Mouse (Mus musculus): ENCODE results near the gene Ffar3. TPM values are rescaled to one million over a fixed set of nuclear protein-coding genes. Genes with fewer than 3 reads are reported as not detected.

The Ffar3 gene
- polyA plus RNA-seq (2017; shearing (Covaris generic)): not detected

DNA sequence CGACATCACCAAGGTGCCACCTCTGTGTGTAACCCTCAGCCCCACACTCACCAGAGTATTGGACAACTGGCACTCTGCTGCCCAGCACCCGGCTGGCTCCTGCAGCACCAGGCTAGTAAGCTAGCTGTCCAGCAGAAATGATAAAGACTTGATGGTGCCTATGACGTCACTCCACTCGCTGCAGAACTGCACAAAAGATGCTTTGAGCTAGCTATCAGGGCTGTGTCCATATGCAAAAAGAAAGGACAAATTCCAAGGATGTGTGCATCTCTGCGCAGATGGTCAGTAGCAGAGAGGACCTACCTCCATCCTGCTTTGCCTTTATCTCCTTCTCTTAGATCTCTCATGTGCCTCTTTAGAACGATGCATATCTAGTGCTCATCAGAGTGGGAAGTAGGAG is at the start of gene Ffar3:
TSS of gene Ffar3 (minus strand) at position 101 of the 400 bp plus-strand sequence.
- ATAC-seq: no peak

DNA sequence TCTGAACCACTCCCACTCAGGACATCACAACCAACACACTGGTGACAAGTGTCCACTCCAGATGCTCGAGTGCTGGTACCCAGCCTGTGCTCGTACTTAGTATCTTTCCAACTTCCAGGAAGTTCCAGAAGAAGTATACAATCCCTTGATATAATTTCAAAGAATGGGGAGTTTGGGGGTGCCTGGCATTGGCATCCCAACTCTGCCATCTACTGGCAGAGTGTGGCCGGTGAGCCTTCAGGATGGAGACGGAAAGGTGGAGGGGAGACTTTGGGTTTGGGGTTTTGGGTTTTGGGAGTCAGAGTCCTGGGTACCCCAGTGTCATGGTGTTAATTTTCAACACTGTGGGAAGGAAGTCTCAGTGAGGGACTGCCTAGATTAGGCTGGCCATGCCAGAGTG is 48.1 kb upstream of the Ffar3 start:
- no peak for ATAC-seq

DNA sequence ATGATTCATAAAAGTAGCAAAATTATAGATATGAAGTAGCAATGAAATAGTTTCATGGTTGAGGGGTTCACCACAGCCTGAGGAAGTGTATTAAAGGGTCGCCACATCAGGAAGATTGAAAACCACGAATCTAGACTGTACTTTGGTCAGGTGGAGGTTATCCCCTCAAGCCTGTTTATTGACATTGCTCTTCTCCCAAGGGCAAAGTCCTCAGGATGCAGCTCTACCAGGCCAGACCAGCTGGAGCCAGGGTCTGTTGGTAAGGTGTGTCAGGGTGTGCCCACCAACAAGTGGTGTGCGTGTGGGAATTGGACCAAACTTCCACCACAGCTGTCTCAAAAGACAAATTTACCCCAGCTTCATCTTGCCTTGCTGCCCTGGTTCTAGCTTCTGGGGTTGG is 39.2 kb upstream of the Ffar3 start:
- ATAC-seq: no peak

DNA sequence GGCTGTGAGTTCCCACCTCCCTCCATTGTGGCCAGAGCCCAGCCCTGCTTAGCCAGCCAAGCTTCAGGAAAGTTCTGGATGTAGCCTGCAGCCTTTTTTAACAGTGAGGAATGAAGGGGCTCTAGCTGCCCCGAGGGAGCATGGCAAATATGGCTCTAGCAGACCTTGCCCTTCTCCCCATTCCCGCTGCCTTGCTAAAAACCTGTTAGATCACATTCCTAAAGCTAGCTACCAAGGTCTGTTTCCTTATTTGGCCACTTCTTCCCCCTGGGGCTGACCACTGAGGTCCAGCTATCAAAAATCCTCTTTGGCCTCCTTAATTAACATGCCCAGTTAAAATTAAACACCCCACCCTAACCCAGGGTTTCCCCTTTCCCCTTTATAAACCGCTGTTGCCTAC is 36.5 kb upstream of the Ffar3 start:
- ATAC-seq: no peak

DNA sequence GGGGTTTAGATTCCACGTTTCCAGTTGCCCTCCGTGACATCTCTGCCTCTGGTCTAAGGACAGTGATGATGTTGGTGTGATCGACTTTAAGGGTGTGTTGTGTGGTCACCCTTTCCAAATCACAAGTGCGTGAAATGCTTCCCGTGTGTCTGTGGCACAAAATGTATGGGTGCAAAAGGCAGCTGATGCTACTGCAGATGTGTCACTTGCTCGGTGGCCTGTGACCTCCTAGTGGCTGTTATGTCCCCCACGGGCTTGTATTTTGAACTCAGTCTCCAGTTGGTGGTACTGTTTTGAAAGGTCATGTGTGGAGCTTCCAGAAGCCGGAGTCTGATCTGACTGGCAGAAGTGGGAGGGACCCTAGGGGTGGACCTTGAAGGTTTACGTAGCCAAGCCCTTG is 35.8 kb upstream of the Ffar3 start:
- ATAC-seq: no peak

DNA sequence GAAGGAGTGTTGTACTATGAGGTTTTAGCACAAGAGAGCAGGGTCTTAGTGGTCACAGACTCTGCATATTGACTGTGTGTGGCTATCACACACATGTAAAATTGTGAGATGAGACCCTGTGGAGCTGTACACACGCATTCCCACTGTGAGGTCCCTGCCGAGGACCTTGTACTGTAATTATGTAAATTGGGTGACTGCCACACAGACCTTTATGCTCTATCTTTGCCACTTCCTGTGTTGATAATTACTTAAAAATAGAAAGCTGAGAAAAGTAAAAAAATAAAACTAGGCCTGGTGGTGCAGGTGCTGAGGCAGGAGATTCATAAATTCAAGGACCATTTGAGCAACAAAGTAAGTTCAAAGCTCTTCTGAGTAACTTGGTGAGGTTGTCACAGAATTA is 34.7 kb upstream of the Ffar3 start:
- peak; percentile 69 for ATAC-seq

DNA sequence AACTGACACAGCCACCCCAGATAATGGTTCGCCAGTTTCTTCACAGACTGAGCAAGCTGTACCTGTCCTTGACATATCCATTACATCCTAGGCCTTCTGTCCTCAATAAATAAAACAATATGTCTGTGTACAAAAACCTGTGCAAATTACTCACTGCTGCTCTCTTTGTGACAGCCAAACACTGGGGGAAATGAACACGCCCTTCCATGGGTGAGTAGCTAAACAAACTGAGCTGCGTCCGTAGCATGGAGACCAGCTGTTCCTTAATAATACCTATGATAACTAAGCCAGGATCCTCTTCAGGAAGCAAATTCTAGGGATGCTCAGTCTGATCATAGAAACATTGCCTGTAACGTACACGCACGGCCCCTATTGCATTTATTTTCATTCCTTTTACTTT is 32.8 kb upstream of the Ffar3 start:
- ATAC-seq: no peak

DNA sequence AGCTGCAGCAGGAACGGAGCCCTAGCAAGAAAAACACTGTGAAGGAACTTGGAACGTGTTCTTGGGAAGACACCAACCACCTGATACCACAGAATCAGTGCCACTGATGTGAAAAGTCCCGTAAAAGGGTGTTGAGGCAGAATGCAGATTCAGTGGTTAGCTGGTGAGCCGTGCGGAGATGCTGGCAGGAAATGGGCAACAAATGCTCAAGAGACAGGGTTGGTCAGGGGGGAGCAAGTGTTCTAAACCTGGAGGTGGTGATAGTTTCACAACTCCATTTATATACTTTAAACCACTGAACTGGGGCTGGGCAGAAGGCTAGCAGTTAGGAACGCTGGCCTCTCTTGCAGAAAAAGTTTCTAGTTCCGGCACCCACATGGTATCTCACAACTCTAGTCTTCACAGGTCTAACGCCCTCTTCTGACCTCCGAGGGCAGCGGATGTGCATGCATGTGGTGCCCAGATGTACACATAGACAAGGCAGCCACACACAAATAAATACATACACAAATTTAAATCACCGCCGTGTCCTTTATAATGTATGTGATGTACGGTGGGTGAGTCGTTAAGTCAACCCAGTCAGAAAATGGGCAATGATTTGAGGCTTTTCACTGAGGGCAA is 31.7 kb upstream of the Ffar3 start:
- peak; percentile 89 for ATAC-seq

DNA sequence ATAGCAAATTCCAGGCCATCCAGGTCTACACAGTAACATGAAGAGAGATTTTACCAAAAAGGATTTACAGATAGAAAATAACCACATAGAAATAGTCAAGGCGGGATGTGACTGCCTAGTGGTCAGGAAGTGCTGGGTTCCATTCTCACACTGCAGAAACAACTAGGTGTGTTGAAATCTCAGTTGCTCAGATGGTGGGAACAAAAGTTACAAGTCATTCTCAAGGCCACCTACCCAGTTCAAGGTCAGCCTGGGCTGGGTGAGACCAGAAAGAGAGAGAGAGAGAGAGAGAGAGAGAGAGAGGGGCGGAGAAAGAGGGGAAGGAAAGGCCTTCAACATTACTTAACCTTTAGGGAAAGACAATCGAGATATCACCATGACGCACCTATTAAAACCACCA is 30.9 kb upstream of the Ffar3 start:
- ATAC-seq: no peak

DNA sequence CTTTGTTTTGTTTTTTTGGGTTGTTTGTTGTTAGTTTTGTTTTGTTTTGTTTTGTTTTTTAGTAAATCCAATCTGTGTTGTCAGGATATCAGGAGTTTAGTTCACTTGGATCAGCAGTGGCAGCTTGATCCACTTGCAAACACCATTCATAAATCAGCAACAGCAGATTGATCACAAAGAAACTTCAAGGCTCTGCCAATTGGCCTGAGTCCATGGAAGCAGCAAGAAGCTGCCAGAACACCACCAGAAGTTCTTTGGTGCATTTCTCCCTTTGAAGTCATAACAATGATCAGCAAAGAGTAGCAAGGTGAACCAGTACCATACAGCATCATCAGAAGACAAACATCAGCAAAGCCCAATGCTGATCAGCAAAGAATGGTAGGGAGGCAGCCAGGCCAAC is 28.1 kb upstream of the Ffar3 start:
- ATAC-seq: no peak

DNA sequence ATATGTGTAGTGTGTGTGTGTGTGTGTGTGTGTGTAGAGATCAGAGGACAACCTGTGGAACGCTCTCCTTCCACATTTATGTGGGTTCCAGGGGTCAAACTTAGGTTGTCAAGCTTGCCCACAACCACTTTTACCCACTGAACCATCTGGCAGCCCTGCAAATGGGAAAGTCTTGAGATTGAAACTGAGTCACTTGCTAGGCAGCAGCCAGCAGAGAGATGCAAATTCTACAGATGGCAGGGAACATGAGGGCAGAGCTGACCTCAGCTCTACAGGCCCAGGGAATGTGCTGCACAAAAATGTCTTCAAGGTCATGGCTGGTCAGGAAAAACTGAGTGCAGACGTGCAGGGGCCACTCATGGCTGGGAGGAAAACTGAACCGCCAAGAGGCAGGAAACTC is 25.4 kb upstream of the Ffar3 start:
- no peak for ATAC-seq

DNA sequence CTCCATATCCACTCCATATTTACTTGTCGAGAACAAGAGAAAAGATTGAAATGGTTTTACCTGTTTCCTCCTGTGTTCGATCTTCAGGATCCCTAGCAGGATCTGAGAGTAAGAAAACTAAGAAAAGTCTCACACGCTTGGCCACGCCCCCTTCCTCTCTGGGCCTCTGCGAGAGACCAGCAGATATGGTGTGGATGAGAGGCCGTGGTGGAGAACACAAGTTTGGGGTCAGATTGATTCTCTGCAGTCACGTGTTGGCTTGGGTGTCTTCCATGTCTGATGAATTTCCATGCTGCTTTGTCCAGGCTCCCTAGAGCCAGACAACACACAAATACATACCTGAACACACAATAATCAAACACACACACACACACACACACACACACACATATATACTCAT is 24.2 kb upstream of the Ffar3 start, which contains the start of gene Cd22:
TSS of gene Cd22 (minus strand) at position 167 of the 400 bp plus-strand sequence.
- no peak for ATAC-seq

DNA sequence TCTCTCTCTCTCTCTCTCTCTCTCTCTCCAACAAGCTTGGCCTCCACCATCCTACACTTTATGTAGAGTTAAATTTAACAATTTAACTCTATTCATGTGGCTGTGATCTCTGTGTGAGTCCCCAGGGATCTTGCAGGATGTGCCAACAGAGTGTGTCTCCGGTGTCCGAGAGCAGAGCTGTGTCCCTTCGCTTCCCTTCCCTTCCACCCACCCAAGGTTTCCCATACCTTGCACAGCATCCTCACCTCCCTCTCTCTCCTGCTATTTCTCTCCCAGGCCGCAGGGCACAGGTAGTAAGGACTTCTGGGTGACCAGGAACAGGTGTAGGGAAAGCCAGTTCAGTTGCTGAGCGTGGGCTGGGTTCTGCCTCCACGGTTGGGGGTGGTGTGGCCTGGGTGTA is 23.0 kb upstream of the Ffar3 start:
- no peak for ATAC-seq

DNA sequence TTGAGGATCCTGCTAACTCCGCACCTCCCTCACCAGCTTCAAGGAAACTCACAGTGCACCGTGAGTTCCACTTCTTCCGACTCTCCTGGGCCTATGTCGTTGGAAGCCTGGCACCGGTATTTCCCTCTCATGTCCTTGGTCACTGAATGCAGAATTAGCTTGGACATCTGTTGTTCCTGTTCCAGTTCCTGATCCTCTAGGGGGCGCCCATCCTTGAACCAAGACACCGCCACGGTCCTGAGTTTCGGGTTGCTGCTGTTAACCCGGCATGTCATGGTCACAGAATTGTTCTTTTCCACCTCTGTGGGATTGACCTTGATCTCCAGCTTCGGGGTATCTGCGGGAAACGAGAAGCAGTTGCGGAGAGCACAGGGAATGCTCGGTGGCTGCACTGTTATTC is 17.1 kb upstream of the Ffar3 start:
- ATAC-seq: peak; percentile 47

DNA sequence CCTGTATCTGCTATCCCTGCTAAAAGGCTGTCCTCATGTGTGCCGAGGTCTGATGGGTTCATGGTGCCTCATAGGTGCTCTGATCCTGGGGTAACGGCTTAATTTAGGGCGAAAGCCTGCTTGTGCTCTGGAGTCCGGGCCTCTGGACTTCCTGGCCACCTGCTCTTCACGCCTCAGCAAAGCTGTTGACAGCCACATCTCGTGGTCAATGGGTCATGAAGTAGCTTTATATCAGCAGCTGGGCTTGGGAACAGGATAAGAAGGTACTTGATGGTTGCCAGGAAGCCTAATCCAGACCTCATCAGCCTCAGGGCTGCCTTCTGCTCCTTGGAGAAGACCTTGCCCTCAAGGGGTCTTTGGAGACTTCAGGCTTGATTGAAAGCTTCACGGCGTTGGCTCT is 7.4 kb upstream of the Ffar3 start:
- ATAC-seq: no peak

DNA sequence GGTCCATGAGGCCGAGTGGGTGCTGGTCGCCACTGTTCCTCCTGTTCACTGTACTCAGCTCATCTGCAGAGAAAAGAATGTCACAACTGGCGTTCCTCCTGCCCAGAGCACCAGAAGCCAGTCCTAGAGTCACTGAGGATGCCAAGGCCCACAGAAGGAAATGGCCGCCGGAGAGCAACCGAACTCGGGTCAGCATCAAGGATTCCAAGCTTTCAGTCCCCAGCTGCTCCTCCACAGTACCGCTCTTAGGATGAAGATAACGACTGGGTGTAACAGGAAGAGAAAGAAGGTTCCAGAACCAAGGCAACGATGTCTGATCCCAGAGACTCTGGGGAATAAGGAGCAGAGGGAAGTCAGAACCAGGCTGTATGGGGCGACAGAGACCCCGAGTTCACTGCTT is 5.5 kb upstream of the Ffar3 start, which contains the start of gene Ffar1:
TSS of gene Ffar1 (minus strand) at position 101 of the 400 bp plus-strand sequence.
- ATAC-seq: no peak

DNA sequence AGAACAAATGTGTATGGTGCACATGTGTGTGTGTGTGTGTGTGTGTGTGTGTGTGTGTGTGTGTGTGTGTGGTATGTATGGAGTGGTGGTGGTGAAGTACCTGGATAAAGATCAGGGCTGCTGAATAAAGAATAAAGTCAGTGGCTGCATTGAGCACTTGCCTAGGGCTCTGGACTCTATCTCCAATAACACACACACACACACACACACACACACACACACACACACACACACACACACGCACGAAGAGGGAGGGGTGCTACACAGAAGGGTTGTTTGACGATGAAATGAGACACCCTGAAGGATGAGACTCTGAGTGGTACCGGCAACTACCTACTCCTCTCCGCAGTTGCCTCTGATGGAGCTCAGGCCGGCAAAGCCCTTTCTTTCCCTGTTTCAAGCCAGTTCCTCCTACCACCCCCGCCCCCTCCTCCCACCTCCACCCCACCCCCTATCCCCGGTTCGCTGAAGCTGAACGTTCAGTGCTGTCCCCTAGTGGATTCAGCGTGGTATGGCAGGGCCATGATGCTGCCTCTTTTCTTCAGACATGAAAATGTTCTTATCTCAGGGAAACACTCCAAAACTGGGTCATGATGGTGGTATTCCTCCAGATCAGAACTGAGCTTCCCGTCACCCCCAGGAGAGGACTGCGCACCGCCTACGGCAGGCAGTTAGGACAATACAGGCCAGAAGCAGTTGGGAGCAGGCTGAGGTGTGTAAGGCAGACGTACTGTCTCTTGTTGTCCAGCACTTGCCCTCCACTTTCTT is 3.8 kb upstream of the Ffar3 start:
- peak; percentile 39 for ATAC-seq

DNA sequence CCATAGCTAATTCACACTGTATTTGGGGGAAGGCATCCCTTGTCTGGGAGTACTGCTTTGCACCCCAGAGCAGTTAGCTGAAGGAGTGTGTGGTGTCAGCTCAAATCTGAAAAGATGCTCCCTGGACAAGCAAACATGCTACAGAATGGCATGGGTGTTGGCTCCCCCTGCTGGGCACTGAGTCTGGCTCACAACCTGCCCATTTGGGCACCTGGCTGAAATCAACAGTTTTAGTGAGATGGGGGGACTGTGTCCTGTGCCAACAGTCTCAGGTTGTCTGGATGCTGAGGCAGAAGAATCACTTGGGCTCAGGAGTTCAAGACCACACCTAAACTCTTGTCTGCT is 3.3 kb upstream of the Ffar3 start:
- ATAC-seq: no peak

DNA sequence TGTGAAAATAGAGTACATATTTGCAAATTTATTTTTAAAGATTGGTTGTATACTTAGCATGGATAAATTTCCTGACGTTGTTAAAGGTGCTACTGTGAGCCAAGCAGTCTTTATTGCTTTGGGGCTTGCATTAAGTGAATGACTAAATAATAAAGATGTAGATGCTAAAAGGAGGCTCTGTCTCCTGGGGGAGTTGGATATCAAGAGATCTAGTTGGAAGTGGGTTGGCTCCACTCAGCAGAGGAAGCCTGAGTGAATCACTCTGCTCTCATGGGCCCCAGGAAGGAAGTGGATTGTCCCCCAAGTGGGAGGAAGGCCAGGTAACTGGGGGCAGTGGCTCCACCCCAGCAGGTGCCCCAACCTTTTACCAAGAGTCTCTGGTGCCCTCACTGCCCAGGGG is 1.8 kb upstream of the Ffar3 start:
- ATAC-seq: no peak

DNA sequence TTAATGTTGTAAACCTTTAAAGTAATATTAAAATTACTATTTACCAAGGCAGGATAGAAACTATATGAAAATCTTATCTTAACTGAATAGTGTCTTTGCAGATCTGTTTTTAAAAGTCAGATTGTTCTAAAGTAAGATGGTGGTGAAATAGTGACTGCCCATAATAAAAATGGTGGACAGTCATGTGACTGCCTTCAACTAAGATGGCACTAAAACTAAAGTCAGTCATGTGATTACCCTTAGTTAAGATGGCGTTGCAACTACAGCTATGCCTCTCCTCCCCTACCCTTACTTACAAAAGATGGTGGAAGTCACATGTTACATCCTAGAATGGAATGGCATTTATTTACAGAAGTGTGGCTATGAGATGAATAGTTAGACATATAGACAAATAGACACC is 4.6 kb downstream of the Ffar3 start:
- no peak for ATAC-seq

DNA sequence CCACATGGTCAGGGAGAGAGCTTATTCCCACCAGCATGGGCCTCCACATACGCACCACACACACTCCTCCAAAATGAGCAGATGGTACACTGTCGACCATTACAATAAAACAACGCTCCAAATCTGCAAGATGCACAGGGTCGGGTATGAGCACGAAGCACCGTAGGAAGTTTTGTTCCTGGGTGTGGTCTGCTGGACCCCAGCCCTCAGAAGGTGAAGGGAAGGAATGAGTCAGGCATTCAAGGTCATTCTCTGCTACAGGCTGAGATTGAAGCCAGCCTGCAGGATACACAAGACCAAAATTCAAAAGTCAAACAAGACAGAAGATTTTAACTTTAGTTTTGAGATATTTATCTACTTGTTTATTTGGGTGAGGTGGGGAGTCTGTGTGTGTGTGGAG is 8.0 kb downstream of the Ffar3 start:
- ATAC-seq: no peak

DNA sequence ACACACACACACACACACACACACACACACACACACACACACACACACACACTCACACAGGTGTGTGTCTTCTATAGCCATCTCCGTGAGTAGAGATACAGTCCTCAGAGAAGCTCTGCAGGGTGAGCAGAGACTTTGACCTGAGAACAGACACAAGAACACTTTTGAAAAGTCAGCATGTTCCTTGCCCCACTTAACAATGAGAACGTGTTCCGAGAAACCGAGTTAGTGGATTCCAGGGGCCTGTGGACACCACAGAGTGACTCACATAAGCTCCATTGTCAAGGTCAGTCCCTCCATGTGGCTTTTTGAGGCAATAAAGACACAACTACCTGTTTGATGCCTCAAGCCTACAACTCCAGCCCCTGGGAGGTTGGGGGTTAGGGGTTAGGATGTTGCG is 8.6 kb downstream of the Ffar3 start:
- ATAC-seq: no peak

DNA sequence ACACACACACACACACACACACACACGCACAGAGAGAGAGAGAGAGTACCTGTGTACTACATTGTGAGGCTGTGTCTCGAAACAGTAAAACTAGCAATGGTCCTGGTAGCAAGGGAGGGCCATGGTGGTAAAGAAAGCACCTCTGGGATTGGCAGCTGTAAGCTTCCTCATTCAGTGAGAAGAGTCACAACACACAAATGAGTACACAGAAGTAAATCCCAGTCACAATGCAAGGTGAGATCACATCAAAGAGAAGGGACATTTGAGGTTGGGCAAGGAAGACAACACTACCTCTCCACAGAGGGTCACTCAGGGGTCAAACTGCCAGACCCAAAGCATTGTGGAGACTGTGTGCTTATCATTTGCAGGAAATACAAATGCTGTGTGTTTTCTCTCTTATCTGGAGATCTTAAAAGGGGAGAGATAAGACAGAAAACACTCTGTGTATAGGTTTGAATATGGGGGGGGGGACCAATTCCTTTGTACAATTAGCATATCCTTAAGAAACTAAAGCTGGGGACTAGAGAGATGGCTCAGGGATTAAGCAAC is 9.4 kb downstream of the Ffar3 start:
- ATAC-seq: no peak

DNA sequence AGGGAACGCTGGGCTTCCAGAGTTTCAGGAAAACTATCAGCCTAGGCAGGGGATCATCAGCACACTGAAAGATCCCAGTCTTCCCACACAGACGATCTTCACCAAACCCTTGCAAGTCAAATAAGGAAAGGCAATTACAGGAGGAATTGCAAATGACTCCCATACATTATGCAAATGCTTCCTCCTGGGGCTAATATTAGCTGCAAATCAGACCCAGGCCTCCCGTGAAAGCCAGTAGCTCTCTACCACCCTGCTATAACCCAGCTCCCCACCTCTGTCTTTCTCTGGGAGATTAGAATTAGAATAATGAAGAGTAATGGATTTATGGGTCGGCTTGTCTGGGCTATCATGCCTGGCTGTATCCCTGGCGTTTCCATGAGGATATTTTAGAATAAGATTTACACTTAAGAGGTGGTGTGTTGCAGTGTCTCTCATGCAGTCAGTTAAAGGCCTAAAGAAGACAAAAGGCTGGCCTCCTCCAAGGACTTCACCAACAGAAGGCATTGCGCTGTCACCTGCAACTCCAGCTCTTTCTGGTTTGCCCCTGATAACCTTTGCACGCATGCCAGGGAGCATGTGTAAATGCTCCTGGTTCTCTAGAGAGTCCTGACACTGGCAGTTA is 11.2 kb downstream of the Ffar3 start:
- ATAC-seq: no peak
